Mouse (Mus musculus) erythroblast, embryonic 14.5 days (primary cell): Measurements from ENCODE around the gene Hbs1l.

Experiments
- GATA1 ChIP-seq: IDR thresholded peaks from 2 replicates; pipeline ENCODE4 v1.6.1; 2012; ENCODE audit warnings: low read length, inconsistent platforms, mixed read lengths
- TAL1 ChIP-seq: IDR thresholded peaks from 3 replicates; pipeline ENCODE4 v1.6.1; 2012; ENCODE audit warnings: low read length, inconsistent platforms, mixed read lengths

DNA sequence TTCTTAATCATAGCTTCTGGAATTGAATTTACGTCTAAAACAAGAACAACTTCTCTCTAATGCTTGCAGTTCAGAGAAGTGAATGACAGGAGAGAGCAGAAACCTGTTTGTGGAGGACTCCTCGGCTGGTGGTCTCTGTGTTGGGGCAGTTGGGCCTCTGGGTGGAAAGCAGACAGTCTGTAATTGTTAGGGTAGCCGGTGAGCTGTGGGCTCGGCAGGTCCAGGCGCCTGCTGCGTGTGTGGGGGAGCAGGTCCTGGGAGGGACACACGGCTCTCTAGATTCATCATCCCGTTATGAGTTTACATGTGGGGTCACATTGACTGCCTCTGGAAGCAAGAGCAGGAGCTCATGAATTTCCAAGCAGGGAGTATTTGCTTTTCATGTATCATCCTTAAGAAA is 103.8 kb downstream of the Hbs1l start:
- no peak for TF ChIP-seq GATA1
- TF ChIP-seq TAL1 = no peak
